Mouse (Mus musculus): ENCODE measurements at regions not wholly inside any gene's neighbourhood (a gene's known extent, or its start where the extent isn't known, plus 50 kb on each side); places are given as distances from the start of the nearest gene placed in this dataset.

DNA sequence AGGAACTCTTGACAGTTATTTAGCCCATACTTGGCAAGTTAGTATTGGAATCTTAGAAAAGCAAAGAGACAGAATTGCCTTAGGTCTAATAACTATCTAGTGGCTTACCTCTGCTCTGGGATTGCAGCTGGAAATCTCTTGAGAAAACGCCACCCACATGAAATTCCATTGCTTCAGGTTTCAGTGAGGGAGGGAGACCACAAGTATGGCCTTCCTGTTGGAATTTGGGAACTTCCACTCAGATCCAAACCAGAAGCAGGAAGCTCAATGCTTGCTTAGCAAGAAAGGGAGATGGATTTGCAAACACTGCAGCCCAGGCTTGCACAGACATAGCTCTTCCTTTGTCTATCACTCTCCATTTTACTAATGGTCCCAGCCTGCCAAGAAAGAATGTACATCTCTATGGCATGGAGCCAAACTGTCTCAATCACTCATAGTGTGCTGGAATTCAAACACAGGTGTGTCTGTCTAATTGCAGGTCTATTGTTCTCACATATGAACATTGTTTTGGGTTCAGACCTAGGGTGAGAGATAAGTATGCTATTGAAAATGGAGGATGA is 592.1 kb downstream of the Gsdmc2 start:
- TF ChIP-seq POLR2A (IDR thresholded peaks at IDR 0.05; ENCODE audit: control insufficient read depth, low read depth, low read length) (no peak), CTCF (IDR thresholded peaks at IDR 0.05; ENCODE audit: control insufficient read depth, insufficient read depth, insufficient replicate concordance, low read depth, low read length) (no peak)

Measured in testis, adult 2 months (tissue).